Mouse (Mus musculus): ENCODE measurements around the gene Dennd1a. TPM values are rescaled to one million over a fixed set of nuclear protein-coding genes. Genes with fewer than 3 reads are reported as not detected.

Dennd1a gene
- polyA plus RNA-seq, 1 experiment from 2014 or later = 18.1 TPM

Small RNA genes lying within 50 kb of the gene (microRNA-seq; reads per million reads assigned to microRNA genes)
- not detected for gene Gm44455

Other genes starting within 250 kb of the Dennd1a start
- 91.0 and 111 TPM in 2 replicates for gene Lhx2, start 51.9 kb upstream of the Dennd1a start, polyA plus RNA-seq (2015; fragmentation: Nextera tagmentation; extraction: Ambion mirVana)
- gene Nek6, start 224.3 kb upstream of the Dennd1a start, polyA plus RNA-seq (2015; fragmentation: Nextera tagmentation; extraction: Ambion mirVana) = 90.0 and 110 TPM in 2 replicates

Data from forebrain, embryonic 15.5 days (tissue).